Mouse (Mus musculus): Measurements from ENCODE around the gene Mdm2. TPM values are rescaled to one million over a fixed set of nuclear protein-coding genes. Genes with fewer than 3 reads are reported as not detected.

Gene Mdm2
- total and polyA plus RNA-seq, 3 experiments, result 79.8 to 136 (median 112) TPM

GRCm38 (mm10) chr10:117750529-117751281 is 40.1 kb upstream of the Mdm2 start:
- Histone ChIP-seq H3K79me2 (replicated peaks; ENCODE audit: control insufficient read depth, extremely low read depth, insufficient read depth, poor library complexity, severe bottlenecking) (no peaks in the 10 kb centered on the region), H3K27ac (ENCODE audit: insufficient read depth, low read depth) (no peak overlapping the region), H3K4me2 (ENCODE audit: insufficient read depth, low read depth, poor library complexity, severe bottlenecking) (no peak overlapping the region), H3K9me3 (replicated peaks; ENCODE audit: low read length) (peaks cover 36% of the 10 kb centered on the region), H3K27me3 (replicated peaks) (no peaks in the 10 kb centered on the region), H3K4me1 (ENCODE audit: control insufficient read depth in 1 of 2, insufficient read depth in 2 of 2) (peaks cover 0 to 5% of the 10 kb centered on the region in 2 experiments; a peak in 2 of 4 replicates), H3K4me3 (replicated peaks in 1 of 3; ENCODE audit: low read depth in 2 of 3, low read length in 2 of 3, poor library complexity in 1 of 3) (no peak overlapping the region), H3K36me3 (replicated peaks in 1 of 2; ENCODE audit: control insufficient read depth in 1 of 2, insufficient read depth in 1 of 2, low read length in 1 of 2) (peaks cover 45 to 68% of the 10 kb centered on the region in 2 experiments), H3K9ac (ENCODE audit: insufficient read depth, low read depth) (no peak overlapping the region)
- TF ChIP-seq ELF1 (IDR thresholded peaks at IDR 0.05; ENCODE audit: low read depth, low read length), result no peak
- TF ChIP-seq CHD2 (IDR thresholded peaks at IDR 0.05; ENCODE audit: low read length), result no peak
- TF ChIP-seq PAX5 (IDR thresholded peaks at IDR 0.05; ENCODE audit: low read length), result no peak
- no peak for TF ChIP-seq SMC3 (IDR thresholded peaks at IDR 0.05; ENCODE audit: low read depth, low read length)
- no peak for TF ChIP-seq USF2 (conservative IDR thresholded peaks at IDR 0.05; ENCODE audit: low read depth, low read length)
- TF ChIP-seq NRF1 (IDR thresholded peaks at IDR 0.05; ENCODE audit: low read depth, low read length), result no peak
- no peak for TF ChIP-seq ZC3H11A (IDR thresholded peaks at IDR 0.05; ENCODE audit: low read depth, low read length)
- TF ChIP-seq MEF2A (IDR thresholded peaks at IDR 0.05; ENCODE audit: borderline replicate concordance, low read depth, low read length), result no peak
- dilution Hi-C loops (cut with MboI; ENCODE audit: extremely low pct_ligation_motif_present, extremely low pct_unique_long_range_greater_than_20kb, low sequenced_read_pairs) (no loop called here), in situ Hi-C loops (cut with MboI; ENCODE audit: low pct_ligation_motif_present, low pct_unique_long_range_greater_than_20kb, low sequenced_read_pairs) (no loop called here)
- no peak for DNase-seq (ENCODE audit: extremely low read depth)

GRCm38 (mm10) chr10:117749787-117750343 is 39.3 kb upstream of the Mdm2 start:
- in situ Hi-C loops (cut with MboI; ENCODE audit: low pct_ligation_motif_present, low pct_unique_long_range_greater_than_20kb, low sequenced_read_pairs), result no loop called here
- no peaks in the 10 kb centered on the region for H3K79me2 ChIP-seq (replicated peaks; ENCODE audit: control insufficient read depth, extremely low read depth, insufficient read depth, poor library complexity, severe bottlenecking)
- H3K4me1 ChIP-seq (ENCODE audit: control insufficient read depth in 1 of 2, insufficient read depth in 2 of 2), result peaks cover 0 to 12% of the 10 kb centered on the region in 2 experiments; a peak in 2 of 4 replicates
- H3K9me3 ChIP-seq (replicated peaks; ENCODE audit: low read length), result peaks cover 36% of the 10 kb centered on the region
- TF ChIP-seq USF1 (IDR thresholded peaks at IDR 0.05; ENCODE audit: low read depth, low read length), result no peak
- no peak for TF ChIP-seq JUND (conservative IDR thresholded peaks at IDR 0.05; ENCODE audit: low read depth, low read length)
- no peak for TF ChIP-seq ZNF384 (IDR thresholded peaks at IDR 0.05; ENCODE audit: low read depth, low read length)
- no peak for TF ChIP-seq ZC3H11A (IDR thresholded peaks at IDR 0.05; ENCODE audit: low read depth, low read length)
- H3K4me3 ChIP-seq (replicated peaks in 1 of 3; ENCODE audit: low read depth in 2 of 3, low read length in 2 of 3, poor library complexity in 1 of 3), result no peak overlapping the region
- H3K36me3 ChIP-seq (replicated peaks in 1 of 2; ENCODE audit: control insufficient read depth in 1 of 2, insufficient read depth in 1 of 2, low read length in 1 of 2), result peaks cover 36 to 60% of the 10 kb centered on the region in 2 experiments
- no peak overlapping the region for H3K4me2 ChIP-seq (ENCODE audit: insufficient read depth, low read depth, poor library complexity, severe bottlenecking)
- no peak overlapping the region for H3K27ac ChIP-seq (ENCODE audit: insufficient read depth, low read depth)
- no peaks in the 10 kb centered on the region for H3K27me3 ChIP-seq (replicated peaks)
- H3K9ac ChIP-seq (ENCODE audit: insufficient read depth, low read depth), result no peak overlapping the region
- no peak for DNase-seq (ENCODE audit: extremely low read depth)
- dilution Hi-C loops (cut with MboI; ENCODE audit: extremely low pct_ligation_motif_present, extremely low pct_unique_long_range_greater_than_20kb, low sequenced_read_pairs), result no loop called here
